Mouse (Mus musculus): ENCODE measurements around the gene Coro1b. TPM values are rescaled to one million over a fixed set of nuclear protein-coding genes. Genes with fewer than 3 reads are reported as not detected.
"Not testable (repeated sequence)": the region's sequence is repeated elsewhere in the genome, so short reads cannot be mapped to it uniquely, and the experiment has no call there.

Gene Coro1b
- total and polyA plus RNA-seq, 2 experiments from 2014 or later, result 97.2 to 120 TPM

DNA sequence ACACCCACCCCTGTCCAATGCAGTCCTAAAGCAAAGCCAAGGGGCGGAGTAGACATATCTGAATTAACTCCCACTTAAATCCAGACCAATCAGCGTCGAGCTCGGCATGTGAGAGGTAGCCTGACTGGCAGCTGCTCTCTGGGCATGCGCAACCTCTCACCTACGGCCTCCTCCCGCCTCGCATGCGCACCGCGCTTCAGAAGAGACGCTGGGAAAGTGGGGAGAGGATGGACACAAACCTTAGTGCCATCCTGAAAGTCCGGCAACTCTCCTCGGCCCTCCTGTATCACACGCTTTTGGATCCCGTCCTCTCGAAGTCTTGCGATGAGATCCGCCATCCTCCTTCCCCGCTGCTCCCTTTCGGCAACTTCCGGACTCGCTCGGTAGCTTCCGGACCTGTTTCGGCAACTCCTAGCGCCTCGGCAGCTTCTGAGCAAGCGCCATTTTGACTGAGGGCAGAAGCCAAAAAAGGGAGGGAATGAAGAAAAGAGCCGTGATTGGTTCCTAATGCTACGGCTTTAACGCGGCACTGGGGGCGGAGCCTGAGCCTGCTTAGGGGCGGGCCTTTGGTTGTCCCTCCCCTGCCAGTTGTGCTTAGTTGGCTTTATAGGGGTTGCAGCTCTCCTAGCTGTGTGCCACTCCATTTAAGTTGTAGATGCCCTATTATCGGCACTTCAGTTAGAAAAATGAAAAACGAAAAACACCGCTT is 27.2 kb upstream of the Coro1b start:
- Histone ChIP-seq H3K36me3 (replicated peaks; ENCODE audit: control insufficient read depth, insufficient read depth, low read length) (peaks cover 15% of the 10 kb centered on the region), H3K27ac (ENCODE audit: low read depth) (peak overlapping the region; percentile 63), H3K4me2 (ENCODE audit: low read depth, low read length) (peak overlapping the region; percentile 57), H3K4me3 (ENCODE audit: low read depth, low read length) (peak overlapping the region; percentile 38), H3K4me1 (ENCODE audit: control insufficient read depth, insufficient read depth) (peaks cover 9% of the 10 kb centered on the region; the same call in 1 of the 2 replicates), H3K9me3 (replicated peaks; ENCODE audit: control insufficient read depth, low read length) (no peaks in the 10 kb centered on the region), H3K27me3 (ENCODE audit: control insufficient read depth, insufficient read depth, low read length) (no peaks in the 10 kb centered on the region), H3K9ac (replicated peaks; ENCODE audit: low read depth, low read length) (no peak overlapping the region; the same call in 1 of the 2 replicates)
- 3% methylated on average over 38 of the region's 38 CpGs for WGBS
- TF ChIP-seq EP300 (IDR thresholded peaks at IDR 0.05; ENCODE audit: low read depth) (no peak), CTCF (IDR thresholded peaks at IDR 0.05; ENCODE audit: low read depth) (no peak)
- ATAC-seq (ENCODE audit: insufficient read depth, low read depth), result peak; percentile 73
- DNase-seq (ENCODE audit: low spot score), result peak; percentile 99

DNA sequence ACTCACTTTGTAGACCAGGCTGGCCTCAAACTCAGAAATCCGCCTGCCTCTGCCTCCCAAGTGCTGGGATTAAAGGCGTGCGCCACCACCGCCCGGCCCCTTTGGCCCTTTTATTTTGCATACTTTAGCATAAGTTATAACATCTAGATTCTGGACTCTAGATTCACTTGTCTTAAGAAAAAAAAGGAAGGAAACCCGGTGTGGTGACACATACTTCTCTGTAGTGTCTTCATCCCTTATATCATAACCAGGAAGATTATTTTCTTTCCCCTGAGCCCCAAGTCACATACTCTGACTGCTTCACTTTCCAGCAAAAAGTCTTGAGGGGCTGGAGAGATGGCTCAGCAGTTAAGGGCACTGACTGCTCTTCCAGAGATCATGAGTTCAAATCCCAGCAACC is 26.5 kb upstream of the Coro1b start:
- H3K4me2 ChIP-seq (ENCODE audit: low read depth, low read length); H3K27me3 ChIP-seq (ENCODE audit: control insufficient read depth, insufficient read depth, low read length); H3K27ac ChIP-seq (ENCODE audit: low read depth); ATAC-seq (ENCODE audit: insufficient read depth, low read depth); H3K9me3 ChIP-seq (replicated peaks; ENCODE audit: control insufficient read depth, low read length); DNase-seq (ENCODE audit: low spot score); H3K4me3 ChIP-seq (ENCODE audit: low read depth, low read length); H3K9ac ChIP-seq (replicated peaks; ENCODE audit: low read depth, low read length): not testable (repeated sequence)
- whole genome bisulfite sequencing, result 55% methylated on average over 6 of the region's 6 CpGs
- peaks cover 15% of the 10 kb centered on the region for H3K4me1 ChIP-seq (ENCODE audit: control insufficient read depth, insufficient read depth)
- peaks cover 14% of the 10 kb centered on the region for H3K36me3 ChIP-seq (replicated peaks; ENCODE audit: control insufficient read depth, insufficient read depth, low read length)

DNA sequence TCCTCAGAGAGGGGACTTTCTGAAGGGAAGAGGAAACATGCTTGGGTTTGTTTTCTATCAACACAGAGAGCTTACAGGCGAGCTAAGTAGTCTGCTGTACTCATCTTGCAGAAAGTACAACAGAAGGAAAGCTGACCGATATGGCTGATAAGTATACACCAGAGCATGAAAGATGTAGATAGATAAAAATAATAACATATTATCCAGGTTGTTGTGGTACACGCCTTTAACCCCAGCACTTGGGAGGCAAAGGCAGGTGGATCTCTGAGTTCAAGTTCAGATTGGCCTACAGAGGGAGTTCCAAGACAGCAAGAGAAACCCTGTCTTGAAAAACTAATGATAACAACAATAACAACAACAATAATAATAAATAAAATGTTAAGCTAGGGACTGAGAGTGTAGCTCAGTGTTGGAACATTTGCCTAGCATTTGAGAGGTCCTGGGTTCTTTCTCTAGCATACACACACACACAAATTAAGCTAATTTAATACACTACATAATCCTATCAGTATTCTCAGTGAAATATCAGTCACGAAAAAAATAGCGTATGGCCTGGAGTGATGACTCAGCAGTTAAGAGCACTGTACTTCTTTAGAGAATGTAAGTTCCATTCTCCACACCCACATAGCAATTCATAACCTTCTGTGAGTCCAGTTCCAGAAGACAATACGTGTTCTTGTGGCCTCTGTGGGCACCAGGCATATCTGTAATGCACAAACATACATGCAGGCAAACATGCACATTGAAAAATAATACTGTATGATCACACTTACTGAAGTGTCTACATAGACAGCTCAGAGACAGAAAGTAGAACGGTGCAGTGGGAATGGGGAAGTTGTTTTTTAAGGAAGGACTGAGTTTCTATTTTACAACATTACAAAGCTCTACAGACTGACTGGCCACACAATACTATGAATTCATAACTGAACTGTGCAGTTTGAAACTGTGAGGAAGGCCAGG is 25.7 kb upstream of the Coro1b start:
- Histone ChIP-seq H3K4me1 (ENCODE audit: control insufficient read depth, insufficient read depth) (peaks cover 17% of the 10 kb centered on the region), H3K9me3 (replicated peaks; ENCODE audit: control insufficient read depth, low read length) (no peaks in the 10 kb centered on the region), H3K4me3 (ENCODE audit: low read depth, low read length) (no peak overlapping the region), H3K36me3 (replicated peaks; ENCODE audit: control insufficient read depth, insufficient read depth, low read length) (peaks cover 9% of the 10 kb centered on the region), H3K4me2 (ENCODE audit: low read depth, low read length) (no peak overlapping the region), H3K9ac (replicated peaks; ENCODE audit: low read depth, low read length) (no peak overlapping the region), H3K27me3 (ENCODE audit: control insufficient read depth, insufficient read depth, low read length) (no peaks in the 10 kb centered on the region), H3K27ac (ENCODE audit: low read depth) (no peak overlapping the region)
- DNase-seq (ENCODE audit: low spot score) (no peak), ATAC-seq (ENCODE audit: insufficient read depth, low read depth) (no peak)
- 75% methylated on average over 7 of the region's 7 CpGs for WGBS
- TF ChIP-seq EP300 (IDR thresholded peaks at IDR 0.05; ENCODE audit: low read depth) (no peak), CTCF (IDR thresholded peaks at IDR 0.05; ENCODE audit: low read depth) (0 out of 2 replicates have a peak, but pooled peaks have one; percentile 2)

DNA sequence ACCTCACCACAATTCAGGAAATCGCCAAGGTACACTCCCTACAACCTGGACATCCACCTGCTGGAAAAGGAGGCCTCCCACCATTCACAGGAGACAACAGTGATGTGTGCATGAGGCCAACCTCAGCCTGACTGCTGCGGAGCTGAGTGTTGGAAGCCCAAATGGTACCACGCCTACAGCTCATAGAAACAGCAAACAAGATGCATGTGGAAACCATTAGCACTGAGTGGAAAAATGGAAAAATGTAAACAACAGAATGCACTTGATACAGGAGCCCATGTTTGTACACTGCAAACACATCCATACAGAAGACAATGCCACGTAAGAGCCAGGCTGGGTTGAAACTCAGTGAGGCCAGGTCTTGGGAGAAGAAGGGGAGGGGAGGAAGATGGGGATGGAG is 24.0 kb upstream of the Coro1b start:
- no peaks in the 10 kb centered on the region for H3K27me3 ChIP-seq (ENCODE audit: control insufficient read depth, insufficient read depth, low read length)
- DNase-seq (ENCODE audit: low spot score) (no peak), ATAC-seq (ENCODE audit: insufficient read depth, low read depth) (no peak)
- peaks cover 16% of the 10 kb centered on the region for H3K36me3 ChIP-seq (replicated peaks; ENCODE audit: control insufficient read depth, insufficient read depth, low read length)
- H3K4me1 ChIP-seq (ENCODE audit: control insufficient read depth, insufficient read depth), result peaks cover 19% of the 10 kb centered on the region
- no peak overlapping the region for H3K27ac ChIP-seq (ENCODE audit: low read depth)
- no peaks in the 10 kb centered on the region for H3K9me3 ChIP-seq (replicated peaks; ENCODE audit: control insufficient read depth, low read length)
- no peak for TF ChIP-seq EP300 (IDR thresholded peaks at IDR 0.05; ENCODE audit: low read depth)
- no peak for TF ChIP-seq CTCF (IDR thresholded peaks at IDR 0.05; ENCODE audit: low read depth)
- H3K4me3 ChIP-seq (ENCODE audit: low read depth, low read length), result no peak overlapping the region
- WGBS, result 78% methylated on average over 4 of the region's 4 CpGs
- no peak overlapping the region for H3K9ac ChIP-seq (replicated peaks; ENCODE audit: low read depth, low read length)
- H3K4me2 ChIP-seq (ENCODE audit: low read depth, low read length), result no peak overlapping the region

DNA sequence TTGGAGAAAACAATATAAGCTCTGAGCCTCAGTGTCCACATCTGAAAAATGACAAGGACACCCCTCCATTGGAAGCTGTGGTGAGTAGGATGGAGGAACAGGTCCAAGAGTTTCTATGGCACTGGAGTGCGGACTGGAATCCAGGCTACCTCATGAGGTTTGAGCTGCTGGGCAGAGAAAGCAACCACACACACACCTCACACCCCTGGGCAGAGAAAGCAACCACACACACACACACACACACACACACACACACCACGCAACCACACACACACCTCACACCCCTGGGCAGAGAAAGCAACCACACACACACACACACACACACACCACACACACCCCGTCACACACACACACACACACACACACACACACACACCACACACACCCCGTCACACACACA is 23.2 kb upstream of the Coro1b start:
- not testable (repeated sequence) for H3K27me3 ChIP-seq (ENCODE audit: control insufficient read depth, insufficient read depth, low read length); H3K27ac ChIP-seq (ENCODE audit: low read depth); DNase-seq (ENCODE audit: low spot score); H3K9me3 ChIP-seq (replicated peaks; ENCODE audit: control insufficient read depth, low read length)
- Histone ChIP-seq H3K4me1 (ENCODE audit: control insufficient read depth, insufficient read depth) (peaks cover 21% of the 10 kb centered on the region), H3K9ac (replicated peaks; ENCODE audit: low read depth, low read length) (0 out of 2 replicates have a peak overlapping the region, but pooled peaks have one; percentile 11), H3K4me2 (ENCODE audit: low read depth, low read length) (peak overlapping the region; percentile 50), H3K36me3 (replicated peaks; ENCODE audit: control insufficient read depth, insufficient read depth, low read length) (peaks cover 16% of the 10 kb centered on the region), H3K4me3 (ENCODE audit: low read depth, low read length) (peak overlapping the region; percentile 83)
- 26% methylated on average over 3 of the region's 4 CpGs for WGBS
- ATAC-seq (ENCODE audit: insufficient read depth, low read depth), result peak; percentile 5; the same call in 1 of the 2 replicates
